Mouse (Mus musculus): Measurements from ENCODE around the gene Scn2b. TPM values are rescaled to one million over a fixed set of nuclear protein-coding genes. Genes with fewer than 3 reads are reported as not detected.

The Scn2b gene
- total and polyA plus RNA-seq, 3 experiments = 0.07 TPM; not detected in 2

GRCm38 (mm10) chr9:45145533-45146266 is 28.1 kb downstream of the Scn2b start:
- Histone ChIP-seq H3K27ac (ENCODE audit: insufficient read depth, low read depth) (no peak overlapping the region), H3K27me3 (replicated peaks) (peaks cover 92% of the 10 kb centered on the region), H3K9me3 (replicated peaks; ENCODE audit: low read length) (no peaks in the 10 kb centered on the region), H3K4me3 (replicated peaks in 1 of 3; ENCODE audit: low read depth in 2 of 3, low read length in 2 of 3, poor library complexity in 1 of 3) (no peak overlapping the region), H3K4me2 (ENCODE audit: insufficient read depth, low read depth, poor library complexity, severe bottlenecking) (0 out of 2 replicates have a peak overlapping the region, but pooled peaks have one; percentile 27), H3K36me3 (replicated peaks in 1 of 2; ENCODE audit: control insufficient read depth in 1 of 2, insufficient read depth in 1 of 2, low read length in 1 of 2) (no peaks in the 10 kb centered on the region), H3K4me1 (ENCODE audit: control insufficient read depth in 1 of 2, insufficient read depth in 2 of 2) (0 out of 4 replicates have a peak, but pooled peaks cover 0 to 4% of the 10 kb centered on the region in 2 experiments), H3K79me2 (replicated peaks; ENCODE audit: control insufficient read depth, extremely low read depth, insufficient read depth, poor library complexity, severe bottlenecking) (no peaks in the 10 kb centered on the region), H3K9ac (ENCODE audit: insufficient read depth, low read depth) (no peak overlapping the region)
- in situ Hi-C loops (cut with MboI; ENCODE audit: low pct_ligation_motif_present, low pct_unique_long_range_greater_than_20kb, low sequenced_read_pairs) = no loop called here
- DNase-seq (ENCODE audit: extremely low read depth) = no peak
- dilution Hi-C loops (cut with MboI; ENCODE audit: extremely low pct_ligation_motif_present, extremely low pct_unique_long_range_greater_than_20kb, low sequenced_read_pairs) = no loop called here
- TF ChIP-seq MEF2A (IDR thresholded peaks at IDR 0.05; ENCODE audit: borderline replicate concordance, low read depth, low read length) (no peak), IRF4 (IDR thresholded peaks at IDR 0.05; ENCODE audit: low read depth, low read length) (no peak), ETS1 (conservative IDR thresholded peaks at IDR 0.05; ENCODE audit: low read depth, low read length) (no peak), ZNF384 (IDR thresholded peaks at IDR 0.05; ENCODE audit: low read depth, low read length) (no peak), ZKSCAN1 (IDR thresholded peaks at IDR 0.05; ENCODE audit: borderline replicate concordance, low read depth, low read length) (no peak), BHLHE40 (IDR thresholded peaks at IDR 0.05; ENCODE audit: low read depth, low read length) (no peak), POLR2AphosphoS2 (IDR thresholded peaks at IDR 0.05; ENCODE audit: low read depth, low read length) (no peak), RCOR1 (conservative IDR thresholded peaks at IDR 0.05; ENCODE audit: low read depth, low read length) (no peak), MYC (IDR thresholded peaks at IDR 0.05; ENCODE audit: low read depth, low read length) (no peak), KAT2A (IDR thresholded peaks at IDR 0.05; ENCODE audit: insufficient replicate concordance, low read length) (no peak), CTCF (conservative IDR thresholded peaks at IDR 0.05 in 1 of 2, IDR thresholded peaks at IDR 0.05 in 1 of 2; ENCODE audit: low read depth in 2 of 2, low read length in 2 of 2) (no peak), NRF1 (IDR thresholded peaks at IDR 0.05; ENCODE audit: low read depth, low read length) (no peak), USF1 (IDR thresholded peaks at IDR 0.05; ENCODE audit: low read depth, low read length) (no peak), EP300 (IDR thresholded peaks at IDR 0.05; ENCODE audit: low read length) (no peak), MAZ (IDR thresholded peaks at IDR 0.05; ENCODE audit: low read depth, low read length) (no peak), E2F4 (IDR thresholded peaks at IDR 0.05; ENCODE audit: insufficient replicate concordance, low read depth, low read length) (no peak), JUND (conservative IDR thresholded peaks at IDR 0.05; ENCODE audit: low read depth, low read length) (no peak), USF2 (conservative IDR thresholded peaks at IDR 0.05; ENCODE audit: low read depth, low read length) (no peak), NELFE (IDR thresholded peaks at IDR 0.05; ENCODE audit: low read depth, low read length) (no peak)

- in situ Hi-C loops (cut with MboI; ENCODE audit: low pct_ligation_motif_present, low pct_unique_long_range_greater_than_20kb, low sequenced_read_pairs) (no loop called here), dilution Hi-C loops (cut with MboI; ENCODE audit: extremely low pct_ligation_motif_present, extremely low pct_unique_long_range_greater_than_20kb, low sequenced_read_pairs) (no loop called here)
- Histone ChIP-seq H3K9ac (ENCODE audit: insufficient read depth, low read depth) (no peak overlapping the region), H3K79me2 (replicated peaks; ENCODE audit: control insufficient read depth, extremely low read depth, insufficient read depth, poor library complexity, severe bottlenecking) (no peaks in the 10 kb centered on the region), H3K9me3 (replicated peaks; ENCODE audit: low read length) (no peaks in the 10 kb centered on the region), H3K4me1 (ENCODE audit: control insufficient read depth in 1 of 2, insufficient read depth in 2 of 2) (0 out of 4 replicates have a peak, but pooled peaks cover 0 to 4% of the 10 kb centered on the region in 2 experiments), H3K27ac (ENCODE audit: insufficient read depth, low read depth) (no peak overlapping the region), H3K36me3 (replicated peaks in 1 of 2; ENCODE audit: control insufficient read depth in 1 of 2, insufficient read depth in 1 of 2, low read length in 1 of 2) (no peaks in the 10 kb centered on the region), H3K27me3 (replicated peaks) (peaks cover 92% of the 10 kb centered on the region), H3K4me2 (ENCODE audit: insufficient read depth, low read depth, poor library complexity, severe bottlenecking) (0 out of 2 replicates have a peak overlapping the region, but pooled peaks have one; percentile 27), H3K4me3 (replicated peaks in 1 of 3; ENCODE audit: low read depth in 2 of 3, low read length in 2 of 3, poor library complexity in 1 of 3) (no peak overlapping the region)
- peak; percentile 73 for TF ChIP-seq MAX (IDR thresholded peaks at IDR 0.05; ENCODE audit: low read length)
- no peak for TF ChIP-seq NRF1 (IDR thresholded peaks at IDR 0.05; ENCODE audit: low read depth, low read length)
- TF ChIP-seq ZC3H11A (IDR thresholded peaks at IDR 0.05; ENCODE audit: low read depth, low read length) = peak; percentile 59
- no peak for TF ChIP-seq HCFC1 (IDR thresholded peaks at IDR 0.05; ENCODE audit: low read depth, low read length)
- TF ChIP-seq KAT2A (IDR thresholded peaks at IDR 0.05; ENCODE audit: insufficient replicate concordance, low read length) = 0 out of 2 replicates have a peak, but pooled peaks have one; percentile 18
- peak; percentile 77 for TF ChIP-seq MYC (IDR thresholded peaks at IDR 0.05; ENCODE audit: low read depth, low read length)
- TF ChIP-seq ZNF384 (IDR thresholded peaks at IDR 0.05; ENCODE audit: low read depth, low read length) = peak; percentile 98
- TF ChIP-seq JUND (conservative IDR thresholded peaks at IDR 0.05; ENCODE audit: low read depth, low read length) = 0 out of 2 replicates have a peak, but pooled peaks have one; percentile 15
- no peak for TF ChIP-seq ZMIZ1 (IDR thresholded peaks at IDR 0.05; ENCODE audit: low read depth, low read length)
- no peak for TF ChIP-seq TBP (conservative IDR thresholded peaks at IDR 0.05; ENCODE audit: low read depth, low read length)
- TF ChIP-seq POLR2AphosphoS2 (IDR thresholded peaks at IDR 0.05; ENCODE audit: low read depth, low read length) = no peak
- TF ChIP-seq CHD1 (IDR thresholded peaks at IDR 0.05; ENCODE audit: low read depth, low read length) = no peak
- TF ChIP-seq RAD21 (IDR thresholded peaks at IDR 0.05; ENCODE audit: low read depth, low read length) = peak; percentile 96
- 0 out of 2 replicates have a peak, but pooled peaks have one; percentile 27 for TF ChIP-seq MXI1 (IDR thresholded peaks at IDR 0.05; ENCODE audit: low read depth, low read length)
- TF ChIP-seq MAZ (IDR thresholded peaks at IDR 0.05; ENCODE audit: low read depth, low read length) = 0 out of 2 replicates have a peak, but pooled peaks have one; percentile 50
- peak; percentile 38; the same call in 1 of the 2 replicates for TF ChIP-seq NELFE (IDR thresholded peaks at IDR 0.05; ENCODE audit: low read depth, low read length)
- TF ChIP-seq SMC3 (IDR thresholded peaks at IDR 0.05; ENCODE audit: low read depth, low read length) = peak; percentile 88
- TF ChIP-seq SIN3A (IDR thresholded peaks at IDR 0.05; ENCODE audit: low read length) = 0 out of 2 replicates have a peak, but pooled peaks have one; percentile 30
- peak; percentile 87 to 95 for TF ChIP-seq CTCF (conservative IDR thresholded peaks at IDR 0.05 in 1 of 2, IDR thresholded peaks at IDR 0.05 in 1 of 2; ENCODE audit: low read depth in 2 of 2, low read length in 2 of 2)
- DNase-seq (ENCODE audit: extremely low read depth) = peak; percentile 64
Observed at GRCm38 (mm10) chr9:45146267-45146597, 28.6 kb downstream of the Scn2b start.

Data from CH12.LX (cell line).